Mouse (Mus musculus): ENCODE measurements around the gene Mlana. TPM values are rescaled to one million over a fixed set of nuclear protein-coding genes. Genes with fewer than 3 reads are reported as not detected.

Mlana gene
- total RNA-seq, 4 experiments from 2014 or later = 0.30 to 0.97 (median 0.44) TPM

- DNase-seq (ENCODE audit: low spot score) = no peak
These were observed 53.4 kb downstream of the Mlana start for GRCm38 (mm10) chr19:29750994-29751393.

- no peak for DNase-seq (ENCODE audit: low spot score)
These were observed 56.3 kb downstream of the Mlana start for GRCm38 (mm10) chr19:29753939-29754338.

Other genes with a start within 250 kb of the Mlana start
- 10 to 100 TPM; 17.2 to 19.8 (median 18.8) TPM for gene Ric1, start 175.5 kb upstream of the Mlana start, total RNA-seq (2022)
- 10 to 100 TPM in 3 of 4 experiments, 1 to 10 TPM in 1; 9.7 to 11.8 (median 10.8) TPM for gene Ermp1, start 49.4 kb upstream of the Mlana start, total RNA-seq (2022)
- gene 9930021J03Rik, start 108.2 kb downstream of the Mlana start, total RNA-seq (2022) = 10 to 100 TPM; 10.3 to 15.2 (median 12.9) TPM
- gene Ranbp6, start 115.2 kb downstream of the Mlana start, total RNA-seq (2022) = 10 to 100 TPM; 12.7 to 15.3 (median 14.1) TPM
- gene Il33, start 227.3 kb downstream of the Mlana start, total RNA-seq (2022) = 10 to 100 TPM in 2 of 4 experiments, 1 to 10 TPM in 2; 5.7 to 12.2 (median 9.4) TPM

Data from heart, adult 8-10 months (tissue).